Mouse (Mus musculus) MEL (cell line): Measurements from ENCODE around the gene Rhbdd2. TPM values are rescaled to one million over a fixed set of nuclear protein-coding genes. Genes with fewer than 3 reads are reported as not detected.

ENCODE experiments used
- DNase-seq: peaks from one replicate; pipeline ENCODE4 v3.0.0; 2011; ENCODE audit warnings: low read depth, low spot score
- H3K27ac ChIP-seq: 2 replicates; pipeline ENCODE4 v1.5.1; 2012; ENCODE audit warnings: low read depth, mild to moderate bottlenecking, control low read depth, low read length, moderate library complexity; ENCODE audit not compliant: control insufficient read depth
- H3K27me3 ChIP-seq, 2 experiments: fragments of 150-350 bp in 1 of 2; sonication (generic) in 1 of 2; 2 replicates each; pipeline ENCODE4 v1.6.1; 2012; ENCODE audit warnings: low read length in 2 of 2, mild to moderate bottlenecking in 2 of 2, improper control_type of control experiment in 1 of 2, moderate library complexity in 1 of 2; ENCODE audit not compliant: insufficient read depth in 2 of 2, control insufficient read depth in 1 of 2
- H3K36me3 ChIP-seq, 2 experiments: 2 replicates each; pipeline ENCODE4 v1.6.1; 2012 to 2014; ENCODE audit warnings: low read length in 2 of 2, improper control_type of control experiment in 1 of 2, inconsistent platforms in 1 of 2, mild to moderate bottlenecking in 1 of 2; ENCODE audit not compliant: insufficient read depth in 2 of 2, control insufficient read depth in 1 of 2
- H3K4me1 ChIP-seq, 2 experiments: fragments of 150-350 bp in 1 of 2; sonication (generic) in 1 of 2; 2 replicates each; pipeline ENCODE4 v1.6.1; 2012; ENCODE audit warnings: low read length in 2 of 2, improper control_type of control experiment in 1 of 2, mild to moderate bottlenecking in 1 of 2; ENCODE audit not compliant: insufficient read depth in 2 of 2, control insufficient read depth in 1 of 2
- H3K4me3 ChIP-seq, 2 experiments: fragments of 150-350 bp in 1 of 2; sonication (generic) in 1 of 2; 2 replicates each; pipeline ENCODE4 v1.5.1; 2012; ENCODE audit warnings: low read depth in 2 of 2, low read length in 2 of 2, mild to moderate bottlenecking in 2 of 2, moderate library complexity in 2 of 2, control low read depth in 1 of 2, improper control_type of control experiment in 1 of 2; ENCODE audit not compliant: control insufficient read depth in 1 of 2, insufficient read depth in 1 of 2
- H3K79me2 ChIP-seq: 2 replicates; pipeline ENCODE4 v1.6.1; 2012; ENCODE audit warnings: mild to moderate bottlenecking, low read length, moderate library complexity; ENCODE audit not compliant: control insufficient read depth, poor library complexity, insufficient read depth
- H3K9ac ChIP-seq: 2 replicates; pipeline ENCODE4 v1.6.1; 2012; ENCODE audit warnings: low read depth, mild to moderate bottlenecking, control low read depth, low read length, moderate library complexity; ENCODE audit not compliant: control insufficient read depth, poor library complexity, severe bottlenecking
- H3K9me3 ChIP-seq: fragments of 150-350 bp; sonication (generic); replicated peaks from 2 replicates; pipeline ENCODE4 v1.6.1; 2012; ENCODE audit warnings: mild to moderate bottlenecking, low read length, improper control_type of control experiment, moderate library complexity; ENCODE audit not compliant: insufficient read depth
- CTCF ChIP-seq, 3 experiments: IDR thresholded peaks in 2 of 3; conservative IDR thresholded peaks in 1 of 3; 2 replicates each; pipeline ENCODE4 v1.5.1; 2011 to 2012; ENCODE audit warnings: low read length in 3 of 3, low read depth in 2 of 3, mild to moderate bottlenecking in 2 of 3, improper control_type of control experiment in 1 of 3, inconsistent platforms in 1 of 3, mixed read lengths in 1 of 3, moderate library complexity in 1 of 3; ENCODE audit not compliant: control insufficient read depth in 1 of 3, insufficient read depth in 1 of 3, poor library complexity in 1 of 3, severe bottlenecking in 1 of 3
- ETS1 ChIP-seq: IDR thresholded peaks from 2 replicates; pipeline ENCODE4 v1.6.1; 2012; ENCODE audit warnings: low read depth, mild to moderate bottlenecking, inconsistent platforms, low read length, improper control_type of control experiment, moderate library complexity
- GABPA ChIP-seq: IDR thresholded peaks from 2 replicates; pipeline ENCODE4 v1.6.1; 2012; ENCODE audit warnings: low read depth, mild to moderate bottlenecking, inconsistent platforms, low read length, improper control_type of control experiment, moderate library complexity
- MAX ChIP-seq: IDR thresholded peaks from 2 replicates; pipeline ENCODE4 v1.6.1; 2011; ENCODE audit warnings: low read length, improper control_type of control experiment
- MXI1 ChIP-seq: IDR thresholded peaks from 2 replicates; pipeline ENCODE4 v1.6.1; 2011; ENCODE audit warnings: mild to moderate bottlenecking, low read depth, low read length, improper control_type of control experiment
- MYB ChIP-seq: IDR thresholded peaks from 2 replicates; pipeline ENCODE4 v1.6.1; 2011; ENCODE audit warnings: mild to moderate bottlenecking, low read depth, low read length, improper control_type of control experiment
- MYC ChIP-seq: IDR thresholded peaks from 2 replicates; pipeline ENCODE4 v1.6.1; 2011; ENCODE audit warnings: low read depth, mild to moderate bottlenecking, low read length, improper control_type of control experiment, moderate library complexity
- NELFE ChIP-seq: IDR thresholded peaks from 2 replicates; pipeline ENCODE4 v1.6.1; 2011; ENCODE audit warnings: low read depth, low read length, improper control_type of control experiment
- NRF1 ChIP-seq: IDR thresholded peaks from 2 replicates; pipeline ENCODE4 v1.6.1; 2014; ENCODE audit warnings: low read depth, mild to moderate bottlenecking, inconsistent platforms, low read length, improper control_type of control experiment, moderate library complexity; ENCODE audit not compliant: poor library complexity, insufficient read depth, severe bottlenecking
- POLR2A ChIP-seq, 2 experiments: IDR thresholded peaks; 2 replicates each; pipeline ENCODE4 v1.6.1; 2011 to 2012; ENCODE audit warnings: low read length in 2 of 2, mild to moderate bottlenecking in 2 of 2, control low read depth in 1 of 2, improper control_type of control experiment in 1 of 2, low read depth in 1 of 2, moderate library complexity in 1 of 2; ENCODE audit not compliant: control insufficient read depth in 1 of 2, insufficient read depth in 1 of 2, poor library complexity in 1 of 2
- POLR2AphosphoS5 ChIP-seq: IDR thresholded peaks from 2 replicates; pipeline ENCODE4 v1.6.1; 2012; ENCODE audit warnings: low read depth, borderline replicate concordance, mild to moderate bottlenecking, inconsistent platforms, low read length, moderate library complexity, mixed read lengths
- RCOR1 ChIP-seq: IDR thresholded peaks from 2 replicates; pipeline ENCODE4 v1.6.1; 2012; ENCODE audit warnings: low read depth, mild to moderate bottlenecking, inconsistent platforms, low read length, improper control_type of control experiment
- SIN3A ChIP-seq: IDR thresholded peaks from 2 replicates; pipeline ENCODE4 v1.6.1; 2012; ENCODE audit warnings: low read length, improper control_type of control experiment, inconsistent platforms
- SMC3 ChIP-seq: IDR thresholded peaks from 2 replicates; pipeline ENCODE4 v1.6.1; 2011; ENCODE audit warnings: low read depth, low read length, improper control_type of control experiment
- TAL1 ChIP-seq: IDR thresholded peaks from 2 replicates; pipeline ENCODE4 v1.6.1; 2012; ENCODE audit warnings: mild to moderate bottlenecking, inconsistent platforms, low read length, moderate library complexity, mixed read lengths
- TCF12 ChIP-seq: IDR thresholded peaks from 2 replicates; pipeline ENCODE4 v1.6.1; 2014; ENCODE audit warnings: low read depth, mild to moderate bottlenecking, inconsistent platforms, low read length, improper control_type of control experiment, moderate library complexity
- USF1 ChIP-seq: IDR thresholded peaks from 2 replicates; pipeline ENCODE4 v1.6.1; 2014; ENCODE audit warnings: low read depth, mild to moderate bottlenecking, inconsistent platforms, low read length, improper control_type of control experiment, moderate library complexity
- ZKSCAN1 ChIP-seq: IDR thresholded peaks from 2 replicates; pipeline ENCODE4 v1.6.1; 2012; ENCODE audit warnings: low read depth, mild to moderate bottlenecking, inconsistent platforms, low read length, improper control_type of control experiment, moderate library complexity
- ZNF384 ChIP-seq: IDR thresholded peaks from 2 replicates; pipeline ENCODE4 v1.6.1; 2012; ENCODE audit warnings: low read depth, mild to moderate bottlenecking, inconsistent platforms, low read length, improper control_type of control experiment
- polyA plus RNA-seq, 2 experiments: library from polyadenylated mRNA; stranded (reverse) in 1 of 2; unstranded in 1 of 2; fragments of >175 nt in 1 of 2; fragments of >200 nt in 1 of 2; gene quantifications; 2 replicates each; pipeline versions ENCODE4 v1.2.1 to v1.2.4; 2012; ENCODE audit warnings: low replicate concordance in 2 of 2, low read depth in 1 of 2; ENCODE audit not compliant: insufficient read length in 2 of 2, insufficient read depth in 1 of 2, missing spikeins in 1 of 2
- total RNA-seq: library from RNA; depleted of rRNA; stranded (reverse); fragments of 300-350 nt; gene quantifications from 2 replicates; pipeline ENCODE4 v1.2.3, GENCODE M21; 2012

The Rhbdd2 gene
- total and polyA plus RNA-seq, 3 experiments = 4.9 to 29.1 TPM; not detected in 1

DNA sequence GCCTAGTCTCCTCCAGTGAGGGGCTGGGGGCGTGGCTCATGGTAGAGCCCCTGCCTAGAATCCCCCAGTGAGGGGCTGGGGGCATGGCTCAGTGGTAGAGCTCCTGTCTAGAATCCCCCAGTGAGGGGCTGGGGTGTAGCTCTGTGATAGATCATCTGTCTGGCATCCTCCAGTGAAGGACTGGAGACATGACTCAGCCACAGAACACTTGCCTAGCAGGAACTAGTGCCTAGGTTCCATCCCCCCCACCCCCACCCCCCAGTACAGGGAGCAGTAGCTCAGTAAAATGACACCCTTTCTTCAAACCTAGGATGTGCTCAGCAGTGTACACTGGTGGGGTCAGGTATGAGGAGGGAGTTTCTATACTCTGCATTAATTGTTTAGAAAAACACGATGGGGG is 38.5 kb downstream of the Rhbdd2 start:
- no peak overlapping the region for H3K27ac ChIP-seq
- no peaks in the 10 kb centered on the region for H3K36me3 ChIP-seq
- peaks cover 0 to 3% of the 10 kb centered on the region in 2 experiments; a peak in 1 of 4 replicates for H3K27me3 ChIP-seq
- no peaks in the 10 kb centered on the region for H3K79me2 ChIP-seq
- no peak for TF ChIP-seq SMC3
- TF ChIP-seq MYC = no peak
- no peak for TF ChIP-seq TCF12
- no peak for TF ChIP-seq ZKSCAN1
- no peak for TF ChIP-seq ZNF384
- no peak for TF ChIP-seq ETS1
- no peak for TF ChIP-seq POLR2AphosphoS5
- TF ChIP-seq GABPA = no peak
- TF ChIP-seq POLR2A (IDR thresholded peaks at IDR 0.05; ENCODE audit: control insufficient read depth in 1 of 2, insufficient read depth in 1 of 2, low read depth in 1 of 2, low read length in 2 of 2, poor library complexity in 1 of 2) = no peak
- TF ChIP-seq CTCF (IDR thresholded peaks at IDR 0.05 in 2 of 3, conservative IDR thresholded peaks at IDR 0.05 in 1 of 3; ENCODE audit: control insufficient read depth in 1 of 3, insufficient read depth in 1 of 3, low read depth in 2 of 3, low read length in 3 of 3, poor library complexity in 1 of 3, severe bottlenecking in 1 of 3) = no peak
- TF ChIP-seq SIN3A = no peak
- TF ChIP-seq TAL1 = no peak
- no peak for TF ChIP-seq NELFE
- TF ChIP-seq MYB = no peak
- no peak for TF ChIP-seq NRF1
- DNase-seq = no peak
- H3K9me3 ChIP-seq = no peaks in the 10 kb centered on the region
- no peak overlapping the region for H3K4me3 ChIP-seq
- no peaks in the 10 kb centered on the region for H3K4me1 ChIP-seq
- no peak overlapping the region for H3K9ac ChIP-seq

DNA sequence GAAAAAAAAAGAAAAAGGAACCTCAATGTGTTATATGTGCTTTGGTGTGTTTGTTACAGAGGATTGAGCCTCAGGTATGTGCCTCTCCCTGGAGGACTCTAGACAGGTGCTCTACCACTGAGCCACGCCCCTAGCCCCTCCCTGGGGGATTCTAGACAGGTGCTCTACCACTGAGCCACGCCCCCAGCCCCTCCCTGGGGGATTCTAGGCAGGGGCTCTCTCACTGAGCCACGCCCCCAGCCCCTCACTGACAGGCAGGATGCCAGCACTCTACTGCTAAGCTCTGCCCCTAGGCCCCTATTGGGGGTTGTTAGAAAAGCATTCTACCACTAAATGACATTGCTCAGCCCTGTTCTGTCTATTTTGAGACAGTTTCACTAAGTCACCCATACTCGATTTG is 40.1 kb downstream of the Rhbdd2 start:
- Histone ChIP-seq H3K79me2 (no peaks in the 10 kb centered on the region), H3K36me3 (no peaks in the 10 kb centered on the region), H3K27ac (no peak overlapping the region), H3K27me3 (no peaks in the 10 kb centered on the region), H3K4me1 (peaks cover 0 to 8% of the 10 kb centered on the region in 2 experiments; a peak in 1 of 4 replicates), H3K9ac (no peak overlapping the region), H3K4me3 (no peak overlapping the region)
- DNase-seq = no peak
- TF ChIP-seq ETS1 = no peak
- no peak for TF ChIP-seq ZKSCAN1
- TF ChIP-seq USF1 = no peak
- TF ChIP-seq ZNF384 = no peak
- TF ChIP-seq MXI1 = no peak
- TF ChIP-seq MAX = no peak
- TF ChIP-seq RCOR1 = no peak
- TF ChIP-seq, all 39 proteins: peak for 0
- no peaks in the 10 kb centered on the region for H3K9me3 ChIP-seq
